Mouse (Mus musculus): ENCODE data around the gene Stk39. TPM values are rescaled to one million over a fixed set of nuclear protein-coding genes. Genes with fewer than 3 reads are reported as not detected.

Gene Stk39
- total RNA-seq, 1 experiment, result 5.0 TPM

GRCm38 (mm10) chr2:68442113-68442717 is 29.9 kb downstream of the Stk39 start:
- no peaks in the 10 kb centered on the region for H3K36me3 ChIP-seq (ENCODE audit: control insufficient read depth, insufficient read depth, low read length, poor library complexity, severe bottlenecking)
- H3K4me1 ChIP-seq (ENCODE audit: control insufficient read depth in 2 of 2, insufficient read depth in 2 of 2, low read length in 2 of 2, poor library complexity in 1 of 2), result no peaks in the 10 kb centered on the region
- H3K9me3 ChIP-seq (ENCODE audit: control insufficient read depth, insufficient read depth, low read depth, low read length), result no peaks in the 10 kb centered on the region
- TF ChIP-seq ZC3H11A (IDR thresholded peaks at IDR 0.05; ENCODE audit: borderline replicate concordance, low read depth, low read length), result no peak
- TF ChIP-seq CHD2 (IDR thresholded peaks at IDR 0.05; ENCODE audit: low read depth, low read length), result no peak
- TF ChIP-seq ZNF384 (IDR thresholded peaks at IDR 0.05; ENCODE audit: low read depth, low read length), result no peak
- TF ChIP-seq HCFC1 (IDR thresholded peaks at IDR 0.05; ENCODE audit: borderline replicate concordance, insufficient read depth, low read length), result no peak
- TF ChIP-seq MAFK (IDR thresholded peaks at IDR 0.05; ENCODE audit: insufficient read depth, low read depth, low read length), result no peak
- no peak overlapping the region for H3K27ac ChIP-seq (ENCODE audit: insufficient read depth, low read depth, low read length, poor library complexity, severe bottlenecking)
- DNase-seq (ENCODE audit: low read depth, low spot score), result no peak
- no peak overlapping the region for H3K4me3 ChIP-seq (ENCODE audit: insufficient read depth in 1 of 2, low read depth in 1 of 2, low read length in 2 of 2, poor library complexity in 1 of 2, severe bottlenecking in 1 of 2)
- in situ Hi-C loops (cut with MboI; ENCODE audit: low sequenced_read_pairs in 2 of 2, unreplicated experiment in 2 of 2), result no loop called here
- H3K9ac ChIP-seq (ENCODE audit: insufficient read depth, low read depth, low read length, poor library complexity, severe bottlenecking), result no peak overlapping the region

- H3K27ac ChIP-seq (ENCODE audit: insufficient read depth, low read depth, low read length, poor library complexity, severe bottlenecking), result no peak overlapping the region
- no peaks in the 10 kb centered on the region for H3K9me3 ChIP-seq (ENCODE audit: control insufficient read depth, insufficient read depth, low read depth, low read length)
- no peak for DNase-seq (ENCODE audit: low read depth, low spot score)
- H3K4me3 ChIP-seq (ENCODE audit: insufficient read depth in 1 of 2, low read depth in 1 of 2, low read length in 2 of 2, poor library complexity in 1 of 2, severe bottlenecking in 1 of 2), result no peak overlapping the region
- in situ Hi-C loops (cut with MboI; ENCODE audit: low sequenced_read_pairs in 2 of 2, unreplicated experiment in 2 of 2), result no loop called here
- no peaks in the 10 kb centered on the region for H3K36me3 ChIP-seq (ENCODE audit: control insufficient read depth, insufficient read depth, low read length, poor library complexity, severe bottlenecking)
- H3K4me1 ChIP-seq (ENCODE audit: control insufficient read depth in 2 of 2, insufficient read depth in 2 of 2, low read length in 2 of 2, poor library complexity in 1 of 2), result peaks cover 0 to 11% of the 10 kb centered on the region in 2 experiments; a peak in 1 of 4 replicates
- no peak overlapping the region for H3K9ac ChIP-seq (ENCODE audit: insufficient read depth, low read depth, low read length, poor library complexity, severe bottlenecking)
- TF ChIP-seq ZNF384 (IDR thresholded peaks at IDR 0.05; ENCODE audit: low read depth, low read length) (no peak), CHD2 (IDR thresholded peaks at IDR 0.05; ENCODE audit: low read depth, low read length) (no peak), MAFK (IDR thresholded peaks at IDR 0.05; ENCODE audit: insufficient read depth, low read depth, low read length) (no peak), ZC3H11A (IDR thresholded peaks at IDR 0.05; ENCODE audit: borderline replicate concordance, low read depth, low read length) (no peak), HCFC1 (IDR thresholded peaks at IDR 0.05; ENCODE audit: borderline replicate concordance, insufficient read depth, low read length) (no peak)
Measured at GRCm38 (mm10) chr2:68439614-68440013, 32.5 kb downstream of the Stk39 start.

GRCm38 (mm10) chr2:68437920-68438319 is 34.1 kb downstream of the Stk39 start:
- Histone ChIP-seq H3K36me3 (ENCODE audit: control insufficient read depth, insufficient read depth, low read length, poor library complexity, severe bottlenecking) (no peaks in the 10 kb centered on the region), H3K4me3 (ENCODE audit: insufficient read depth in 1 of 2, low read depth in 1 of 2, low read length in 2 of 2, poor library complexity in 1 of 2, severe bottlenecking in 1 of 2) (no peak overlapping the region), H3K9me3 (ENCODE audit: control insufficient read depth, insufficient read depth, low read depth, low read length) (no peaks in the 10 kb centered on the region), H3K4me1 (ENCODE audit: control insufficient read depth in 2 of 2, insufficient read depth in 2 of 2, low read length in 2 of 2, poor library complexity in 1 of 2) (peaks cover 0 to 11% of the 10 kb centered on the region in 2 experiments; a peak in 1 of 4 replicates), H3K9ac (ENCODE audit: insufficient read depth, low read depth, low read length, poor library complexity, severe bottlenecking) (no peak overlapping the region), H3K27ac (ENCODE audit: insufficient read depth, low read depth, low read length, poor library complexity, severe bottlenecking) (no peak overlapping the region)
- TF ChIP-seq HCFC1 (IDR thresholded peaks at IDR 0.05; ENCODE audit: borderline replicate concordance, insufficient read depth, low read length), result no peak
- no peak for TF ChIP-seq ZNF384 (IDR thresholded peaks at IDR 0.05; ENCODE audit: low read depth, low read length)
- TF ChIP-seq CHD2 (IDR thresholded peaks at IDR 0.05; ENCODE audit: low read depth, low read length), result no peak
- no peak for TF ChIP-seq ZC3H11A (IDR thresholded peaks at IDR 0.05; ENCODE audit: borderline replicate concordance, low read depth, low read length)
- no peak for TF ChIP-seq MAFK (IDR thresholded peaks at IDR 0.05; ENCODE audit: insufficient read depth, low read depth, low read length)
- DNase-seq (ENCODE audit: low read depth, low spot score), result no peak
- in situ Hi-C loops (cut with MboI; ENCODE audit: low sequenced_read_pairs in 2 of 2, unreplicated experiment in 2 of 2), result no loop called here

- no peak overlapping the region for H3K9ac ChIP-seq (ENCODE audit: insufficient read depth, low read depth, low read length, poor library complexity, severe bottlenecking)
- no peak overlapping the region for H3K27ac ChIP-seq (ENCODE audit: insufficient read depth, low read depth, low read length, poor library complexity, severe bottlenecking)
- peaks cover 0 to 11% of the 10 kb centered on the region in 2 experiments; a peak in 1 of 4 replicates for H3K4me1 ChIP-seq (ENCODE audit: control insufficient read depth in 2 of 2, insufficient read depth in 2 of 2, low read length in 2 of 2, poor library complexity in 1 of 2)
- no peak overlapping the region for H3K4me3 ChIP-seq (ENCODE audit: insufficient read depth in 1 of 2, low read depth in 1 of 2, low read length in 2 of 2, poor library complexity in 1 of 2, severe bottlenecking in 1 of 2)
- H3K9me3 ChIP-seq (ENCODE audit: control insufficient read depth, insufficient read depth, low read depth, low read length), result no peaks in the 10 kb centered on the region
- TF ChIP-seq ZNF384 (IDR thresholded peaks at IDR 0.05; ENCODE audit: low read depth, low read length) (no peak), HCFC1 (IDR thresholded peaks at IDR 0.05; ENCODE audit: borderline replicate concordance, insufficient read depth, low read length) (no peak), ZC3H11A (IDR thresholded peaks at IDR 0.05; ENCODE audit: borderline replicate concordance, low read depth, low read length) (no peak), CHD2 (IDR thresholded peaks at IDR 0.05; ENCODE audit: low read depth, low read length) (no peak), MAFK (IDR thresholded peaks at IDR 0.05; ENCODE audit: insufficient read depth, low read depth, low read length) (no peak)
- in situ Hi-C loops (cut with MboI; ENCODE audit: low sequenced_read_pairs in 2 of 2, unreplicated experiment in 2 of 2), result no loop called here
- DNase-seq (ENCODE audit: low read depth, low spot score), result no peak
- H3K36me3 ChIP-seq (ENCODE audit: control insufficient read depth, insufficient read depth, low read length, poor library complexity, severe bottlenecking), result no peaks in the 10 kb centered on the region
Measured at GRCm38 (mm10) chr2:68437216-68437615, 34.9 kb downstream of the Stk39 start.

Measured in ES-E14 (cell line).